Mouse (Mus musculus): Measurements from ENCODE around the gene Gabbr2. TPM values are rescaled to one million over a fixed set of nuclear protein-coding genes. Genes with fewer than 3 reads are reported as not detected.

The Gabbr2 gene
- polyA plus RNA-seq, 1 experiment from 2014 or later = 0.11 TPM

DNA sequence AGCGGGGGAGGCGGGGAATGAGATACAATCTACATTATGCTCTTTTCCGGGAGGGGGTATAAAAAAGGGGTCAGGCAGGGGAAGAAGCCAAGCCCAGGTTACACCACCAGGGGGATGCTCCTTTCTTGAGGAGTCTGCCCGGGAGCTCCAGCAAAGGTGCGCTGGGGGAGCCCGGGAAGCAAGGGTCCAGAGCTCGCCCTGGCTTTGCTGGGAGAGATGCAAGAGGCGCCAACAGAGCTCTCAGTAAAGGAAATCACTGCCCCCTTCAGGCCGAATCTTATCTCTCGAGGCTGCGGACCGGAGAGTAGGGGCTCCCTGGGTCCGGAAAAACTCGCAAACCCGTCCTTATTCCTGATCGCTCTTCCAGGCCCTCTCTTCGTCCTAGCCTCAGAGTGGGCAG is 1.8 kb downstream of the Gabbr2 start:
- Histone ChIP-seq H3K36me3 (ENCODE audit: insufficient read depth, low read length) (no peaks in the 10 kb centered on the region), H3K9ac (replicated peaks; ENCODE audit: low read length) (no peak overlapping the region), H3K4me2 (replicated peaks; ENCODE audit: low read depth, low read length) (no peak overlapping the region), H3K4me1 (ENCODE audit: insufficient read depth, low read length) (peaks cover 16% of the 10 kb centered on the region), H3K27ac (ENCODE audit: low read length) (no peak overlapping the region), H3K4me3 (ENCODE audit: low read length) (no peak overlapping the region; the same call in 1 of the 2 replicates), H3K27me3 (ENCODE audit: insufficient read depth, low read length) (peaks cover 68% of the 10 kb centered on the region), H3K9me3 (ENCODE audit: low read length) (no peaks in the 10 kb centered on the region)
- WGBS = 3% methylated on average over 17 of the region's 17 CpGs
- ATAC-seq (ENCODE audit: low FRiP score, low TSS enrichment) = peak; percentile 43; the same call in 1 of the 2 replicates

DNA sequence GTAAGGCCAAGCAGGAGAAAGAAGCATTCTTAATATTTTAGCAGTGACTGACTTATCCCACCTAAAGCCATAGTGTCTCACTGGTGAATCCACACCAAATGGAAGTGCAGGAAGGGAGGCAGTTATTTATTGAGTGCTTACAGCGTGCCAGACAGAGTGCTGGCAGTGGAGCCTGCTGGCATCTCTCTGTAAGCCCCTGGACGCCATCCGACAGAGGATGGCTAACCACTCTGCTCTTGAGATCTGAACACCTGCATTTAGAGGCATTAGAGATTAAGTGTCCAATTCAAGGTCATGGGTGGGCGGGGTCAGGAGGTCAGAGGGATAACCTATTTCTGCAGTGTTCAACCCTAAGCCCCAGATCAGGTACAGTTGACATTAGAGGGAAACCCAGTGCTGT is 2.8 kb downstream of the Gabbr2 start:
- H3K27ac ChIP-seq (ENCODE audit: low read length) = no peak overlapping the region
- H3K4me1 ChIP-seq (ENCODE audit: insufficient read depth, low read length) = peaks cover 16% of the 10 kb centered on the region
- no peaks in the 10 kb centered on the region for H3K9me3 ChIP-seq (ENCODE audit: low read length)
- 66% methylated on average over 4 of the region's 4 CpGs for WGBS
- H3K4me3 ChIP-seq (ENCODE audit: low read length) = no peak overlapping the region
- H3K9ac ChIP-seq (replicated peaks; ENCODE audit: low read length) = no peak overlapping the region
- no peaks in the 10 kb centered on the region for H3K36me3 ChIP-seq (ENCODE audit: insufficient read depth, low read length)
- no peak for ATAC-seq (ENCODE audit: low FRiP score, low TSS enrichment)
- H3K27me3 ChIP-seq (ENCODE audit: insufficient read depth, low read length) = peaks cover 61% of the 10 kb centered on the region
- H3K4me2 ChIP-seq (replicated peaks; ENCODE audit: low read depth, low read length) = no peak overlapping the region

DNA sequence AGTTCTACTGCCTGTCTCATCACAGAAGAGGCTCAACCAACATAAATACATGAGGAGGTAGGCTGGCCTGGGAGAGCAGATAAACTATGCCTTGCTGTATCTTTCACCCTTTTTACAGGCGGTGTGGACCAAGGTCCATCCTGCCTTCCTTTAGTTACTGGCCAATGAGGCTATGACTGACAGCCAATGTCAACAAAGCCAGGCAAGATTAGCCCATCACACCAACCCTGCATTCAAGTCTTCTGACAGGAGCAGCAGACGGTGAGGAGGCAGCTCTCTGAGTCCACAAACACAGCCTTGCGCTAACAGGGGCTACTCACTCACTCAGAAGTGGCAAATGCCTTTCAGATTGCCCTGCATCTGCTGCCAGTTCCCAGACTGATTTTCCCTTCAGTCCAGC is 3.4 kb downstream of the Gabbr2 start:
- Histone ChIP-seq H3K9me3 (ENCODE audit: low read length) (no peaks in the 10 kb centered on the region), H3K4me2 (replicated peaks; ENCODE audit: low read depth, low read length) (no peak overlapping the region), H3K27me3 (ENCODE audit: insufficient read depth, low read length) (peaks cover 55% of the 10 kb centered on the region), H3K27ac (ENCODE audit: low read length) (no peak overlapping the region), H3K9ac (replicated peaks; ENCODE audit: low read length) (no peak overlapping the region), H3K4me3 (ENCODE audit: low read length) (no peak overlapping the region), H3K36me3 (ENCODE audit: insufficient read depth, low read length) (no peaks in the 10 kb centered on the region), H3K4me1 (ENCODE audit: insufficient read depth, low read length) (peaks cover 16% of the 10 kb centered on the region)
- no peak for ATAC-seq (ENCODE audit: low FRiP score, low TSS enrichment)
- WGBS = 45% methylated on average over 3 of the region's 3 CpGs

DNA sequence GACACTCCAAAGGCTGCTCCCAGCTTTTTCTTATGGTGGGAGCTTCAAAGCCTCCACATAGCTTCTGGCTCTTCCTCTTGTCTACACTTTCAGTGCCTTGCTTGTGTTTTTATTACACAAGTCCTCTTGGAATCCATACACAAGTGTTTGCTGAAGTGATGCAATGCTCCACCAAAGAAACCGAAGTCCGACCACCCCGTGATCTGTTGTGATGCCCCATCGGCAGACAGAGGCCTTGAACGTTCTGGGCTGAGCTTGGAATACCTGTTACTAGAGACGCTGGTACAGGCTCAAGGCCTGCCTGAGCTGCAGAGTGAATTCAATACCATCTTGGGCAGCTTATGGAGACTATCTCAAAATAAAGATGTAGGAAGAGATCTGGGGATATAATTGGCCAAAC is 3.9 kb downstream of the Gabbr2 start:
- H3K9me3 ChIP-seq (ENCODE audit: low read length) = no peaks in the 10 kb centered on the region
- no peak for ATAC-seq (ENCODE audit: low FRiP score, low TSS enrichment)
- no peak overlapping the region for H3K9ac ChIP-seq (replicated peaks; ENCODE audit: low read length)
- H3K4me3 ChIP-seq (ENCODE audit: low read length) = no peak overlapping the region
- no peaks in the 10 kb centered on the region for H3K36me3 ChIP-seq (ENCODE audit: insufficient read depth, low read length)
- no peak overlapping the region for H3K4me2 ChIP-seq (replicated peaks; ENCODE audit: low read depth, low read length)
- peaks cover 16% of the 10 kb centered on the region for H3K4me1 ChIP-seq (ENCODE audit: insufficient read depth, low read length)
- WGBS = 88% methylated on average over 6 of the region's 6 CpGs
- H3K27ac ChIP-seq (ENCODE audit: low read length) = no peak overlapping the region
- H3K27me3 ChIP-seq (ENCODE audit: insufficient read depth, low read length) = peaks cover 52% of the 10 kb centered on the region

DNA sequence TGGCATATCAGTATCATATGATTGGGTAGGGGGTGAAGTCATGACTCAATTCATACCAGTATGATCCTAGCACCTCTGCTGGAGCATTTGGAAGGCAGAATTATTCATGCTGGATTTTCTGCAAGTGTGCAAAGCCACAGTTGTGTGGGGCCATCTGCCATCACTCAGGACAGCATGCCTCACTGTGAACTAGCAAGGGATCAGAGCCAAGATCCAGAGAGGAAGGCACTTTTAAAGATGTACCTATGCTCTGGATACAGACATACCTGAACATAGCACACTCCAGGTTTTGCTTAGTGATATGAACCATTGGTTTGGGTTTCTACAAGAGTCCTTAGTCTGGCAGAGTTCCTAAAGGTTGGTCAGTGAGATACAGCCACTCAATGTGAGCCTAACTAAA is 5.6 kb downstream of the Gabbr2 start:
- ATAC-seq (ENCODE audit: low FRiP score, low TSS enrichment) = no peak
- H3K4me1 ChIP-seq (ENCODE audit: insufficient read depth, low read length) = peaks cover 6% of the 10 kb centered on the region; the same call in 1 of the 2 replicates
- H3K4me2 ChIP-seq (replicated peaks; ENCODE audit: low read depth, low read length) = no peak overlapping the region
- H3K9me3 ChIP-seq (ENCODE audit: low read length) = no peaks in the 10 kb centered on the region
- no peak overlapping the region for H3K4me3 ChIP-seq (ENCODE audit: low read length)
- H3K36me3 ChIP-seq (ENCODE audit: insufficient read depth, low read length) = no peaks in the 10 kb centered on the region
- H3K27ac ChIP-seq (ENCODE audit: low read length) = no peak overlapping the region
- H3K9ac ChIP-seq (replicated peaks; ENCODE audit: low read length) = no peak overlapping the region
- peaks cover 35% of the 10 kb centered on the region for H3K27me3 ChIP-seq (ENCODE audit: insufficient read depth, low read length)

DNA sequence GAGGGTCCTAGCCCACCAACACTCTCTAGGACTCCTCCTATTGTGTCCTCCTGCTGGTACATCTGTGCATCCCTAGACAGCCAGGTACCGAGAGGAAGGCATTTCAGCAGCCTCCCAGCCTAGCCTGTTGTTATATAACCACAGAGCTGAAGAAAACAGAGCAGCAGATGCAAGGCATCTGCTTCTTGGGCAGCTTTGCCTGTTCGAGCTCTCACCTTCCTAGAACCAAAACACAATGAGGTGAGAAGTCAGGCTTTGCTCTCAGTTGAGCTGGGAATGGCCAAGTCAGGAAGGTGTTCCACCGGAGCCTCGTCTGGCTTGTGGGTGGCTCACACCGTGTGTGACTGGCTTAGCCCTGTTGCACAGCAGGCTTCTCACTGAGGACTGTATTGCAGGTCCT is 8.8 kb downstream of the Gabbr2 start:
- H3K9me3 ChIP-seq (ENCODE audit: low read length) = no peaks in the 10 kb centered on the region
- no peak overlapping the region for H3K9ac ChIP-seq (replicated peaks; ENCODE audit: low read length)
- 72% methylated on average over 5 of the region's 5 CpGs for WGBS
- no peak overlapping the region for H3K4me2 ChIP-seq (replicated peaks; ENCODE audit: low read depth, low read length)
- no peaks in the 10 kb centered on the region for H3K4me1 ChIP-seq (ENCODE audit: insufficient read depth, low read length)
- no peak overlapping the region for H3K27ac ChIP-seq (ENCODE audit: low read length)
- H3K4me3 ChIP-seq (ENCODE audit: low read length) = no peak overlapping the region
- H3K27me3 ChIP-seq (ENCODE audit: insufficient read depth, low read length) = peaks cover 3% of the 10 kb centered on the region; the same call in 1 of the 2 replicates
- no peak for ATAC-seq (ENCODE audit: low FRiP score, low TSS enrichment)
- H3K36me3 ChIP-seq (ENCODE audit: insufficient read depth, low read length) = no peaks in the 10 kb centered on the region

DNA sequence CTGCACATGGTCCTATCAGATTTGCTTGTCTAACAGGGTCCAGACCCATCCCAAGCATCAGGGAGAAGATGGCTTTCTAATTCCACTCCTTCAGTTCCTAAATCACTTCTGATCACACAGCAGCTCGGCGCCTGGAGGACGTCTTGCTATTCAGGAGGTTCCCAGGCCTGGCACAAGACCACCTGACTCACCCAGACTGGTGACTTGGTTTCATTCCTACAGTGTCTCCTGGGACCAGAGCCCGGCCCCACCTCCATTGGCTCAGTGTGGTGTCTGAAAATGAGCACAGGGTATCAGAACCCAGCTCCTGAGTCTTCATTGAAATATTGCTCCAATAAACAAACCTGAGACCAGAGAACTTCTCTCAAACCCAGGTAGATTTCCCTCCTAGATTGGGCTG is 9.6 kb downstream of the Gabbr2 start:
- H3K4me2 ChIP-seq (replicated peaks; ENCODE audit: low read depth, low read length) = no peak overlapping the region
- H3K36me3 ChIP-seq (ENCODE audit: insufficient read depth, low read length) = no peaks in the 10 kb centered on the region
- H3K9me3 ChIP-seq (ENCODE audit: low read length) = no peaks in the 10 kb centered on the region
- H3K9ac ChIP-seq (replicated peaks; ENCODE audit: low read length) = no peak overlapping the region
- H3K27ac ChIP-seq (ENCODE audit: low read length) = no peak overlapping the region
- H3K4me1 ChIP-seq (ENCODE audit: insufficient read depth, low read length) = no peaks in the 10 kb centered on the region
- no peaks in the 10 kb centered on the region for H3K27me3 ChIP-seq (ENCODE audit: insufficient read depth, low read length)
- no peak for ATAC-seq (ENCODE audit: low FRiP score, low TSS enrichment)
- WGBS = 83% methylated on average over 4 of the region's 4 CpGs
- no peak overlapping the region for H3K4me3 ChIP-seq (ENCODE audit: low read length)

DNA sequence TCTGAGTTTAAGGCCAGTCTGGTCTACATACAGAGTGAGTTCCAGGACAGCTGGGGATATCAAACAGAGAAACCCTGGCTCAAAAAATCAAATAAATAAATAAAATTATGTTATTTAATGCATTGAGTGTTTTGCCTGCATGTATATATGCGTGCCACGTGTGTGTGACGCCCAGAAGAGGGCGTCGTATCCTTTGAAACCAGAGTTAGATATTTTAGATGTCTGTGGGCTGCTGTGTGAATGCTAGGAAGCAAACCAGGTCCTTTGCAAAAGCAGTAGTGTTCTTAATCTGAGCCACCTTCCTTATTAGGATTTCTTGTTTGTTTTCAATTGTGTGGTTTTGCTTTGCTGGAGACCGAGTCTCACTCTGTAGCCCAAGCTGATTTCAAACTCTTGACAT is 13.3 kb downstream of the Gabbr2 start:
- Histone ChIP-seq H3K9ac (replicated peaks; ENCODE audit: low read length) (no peak overlapping the region), H3K4me1 (ENCODE audit: insufficient read depth, low read length) (no peaks in the 10 kb centered on the region), H3K36me3 (ENCODE audit: insufficient read depth, low read length) (no peaks in the 10 kb centered on the region), H3K27ac (ENCODE audit: low read length) (no peak overlapping the region), H3K4me2 (replicated peaks; ENCODE audit: low read depth, low read length) (no peak overlapping the region), H3K4me3 (ENCODE audit: low read length) (no peak overlapping the region), H3K27me3 (ENCODE audit: insufficient read depth, low read length) (no peaks in the 10 kb centered on the region), H3K9me3 (ENCODE audit: low read length) (no peaks in the 10 kb centered on the region)
- ATAC-seq (ENCODE audit: low FRiP score, low TSS enrichment) = no peak
- 88% methylated on average over 6 of the region's 6 CpGs for WGBS

DNA sequence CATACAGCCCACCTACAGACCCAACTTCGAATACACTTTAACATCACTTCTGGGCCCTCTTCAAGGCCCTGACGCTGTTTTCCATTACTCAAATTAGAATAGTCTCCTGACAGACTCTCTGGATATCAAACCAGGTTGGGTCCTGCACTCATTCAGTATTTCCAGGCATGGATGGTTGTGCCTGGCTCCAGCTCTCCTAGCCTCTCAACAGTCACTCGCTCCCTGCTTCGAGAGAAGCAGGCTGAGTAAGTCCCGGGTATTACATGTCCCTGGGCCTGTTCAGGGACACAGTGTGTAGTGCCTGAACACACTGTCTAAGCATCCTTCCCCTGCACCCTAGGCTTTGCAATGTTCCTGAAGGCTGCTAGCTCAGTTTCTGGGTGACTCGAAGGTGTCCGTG is 14.5 kb downstream of the Gabbr2 start:
- no peak overlapping the region for H3K27ac ChIP-seq (ENCODE audit: low read length)
- no peaks in the 10 kb centered on the region for H3K4me1 ChIP-seq (ENCODE audit: insufficient read depth, low read length)
- no peak overlapping the region for H3K4me3 ChIP-seq (ENCODE audit: low read length)
- WGBS = 90% methylated on average over 7 of the region's 7 CpGs
- H3K4me2 ChIP-seq (replicated peaks; ENCODE audit: low read depth, low read length) = no peak overlapping the region
- no peaks in the 10 kb centered on the region for H3K9me3 ChIP-seq (ENCODE audit: low read length)
- H3K9ac ChIP-seq (replicated peaks; ENCODE audit: low read length) = no peak overlapping the region
- no peaks in the 10 kb centered on the region for H3K27me3 ChIP-seq (ENCODE audit: insufficient read depth, low read length)
- ATAC-seq (ENCODE audit: low FRiP score, low TSS enrichment) = no peak
- H3K36me3 ChIP-seq (ENCODE audit: insufficient read depth, low read length) = no peaks in the 10 kb centered on the region

DNA sequence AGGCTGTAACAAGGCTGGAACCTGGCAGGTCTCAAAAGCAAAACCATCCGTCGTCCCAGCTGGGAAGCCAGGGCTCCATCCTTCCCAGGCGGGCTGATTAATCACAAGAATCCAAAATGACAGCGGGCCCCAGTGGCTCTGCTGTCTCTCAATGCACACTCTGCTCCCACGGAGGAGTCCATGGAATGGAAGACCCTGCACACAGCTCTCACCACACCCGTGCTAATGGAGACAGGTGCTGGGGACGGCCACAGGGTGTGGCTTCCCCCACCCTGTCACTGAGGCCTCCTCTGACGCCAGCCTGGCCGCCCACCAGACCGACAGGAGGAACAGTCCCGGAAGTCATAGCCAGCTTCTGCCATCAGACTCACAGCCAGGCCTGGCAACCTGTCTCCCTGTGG is 15.0 kb downstream of the Gabbr2 start:
- no peak overlapping the region for H3K27ac ChIP-seq (ENCODE audit: low read length)
- no peak overlapping the region for H3K4me3 ChIP-seq (ENCODE audit: low read length)
- H3K9me3 ChIP-seq (ENCODE audit: low read length) = no peaks in the 10 kb centered on the region
- no peaks in the 10 kb centered on the region for H3K36me3 ChIP-seq (ENCODE audit: insufficient read depth, low read length)
- no peaks in the 10 kb centered on the region for H3K4me1 ChIP-seq (ENCODE audit: insufficient read depth, low read length)
- H3K4me2 ChIP-seq (replicated peaks; ENCODE audit: low read depth, low read length) = no peak overlapping the region
- WGBS = 76% methylated on average over 11 of the region's 11 CpGs
- no peaks in the 10 kb centered on the region for H3K27me3 ChIP-seq (ENCODE audit: insufficient read depth, low read length)
- no peak overlapping the region for H3K9ac ChIP-seq (replicated peaks; ENCODE audit: low read length)
- ATAC-seq (ENCODE audit: low FRiP score, low TSS enrichment) = no peak

DNA sequence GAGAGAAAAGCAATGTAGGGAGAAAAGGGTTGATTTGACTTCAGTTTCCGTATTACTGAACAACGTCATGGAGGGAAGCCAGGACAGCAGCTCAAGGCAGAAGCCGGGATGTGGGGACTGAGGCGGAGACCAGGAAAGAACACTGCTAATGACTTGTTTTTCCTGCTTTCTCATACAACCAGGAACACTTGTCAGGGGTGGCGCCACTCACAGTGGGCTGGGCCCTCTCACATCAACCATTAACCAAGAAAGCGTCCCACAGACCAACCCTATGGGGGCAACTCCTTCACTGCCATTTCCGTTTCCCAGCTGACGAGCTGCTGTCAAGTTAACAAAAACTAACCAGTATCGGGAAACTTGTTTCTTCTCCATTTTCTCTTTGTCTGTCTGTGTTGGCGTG is 18.4 kb downstream of the Gabbr2 start:
- WGBS = 68% methylated on average over 10 of the region's 10 CpGs
- Histone ChIP-seq H3K9ac (replicated peaks; ENCODE audit: low read length) (no peak overlapping the region), H3K9me3 (ENCODE audit: low read length) (no peaks in the 10 kb centered on the region), H3K4me3 (ENCODE audit: low read length) (no peak overlapping the region), H3K4me1 (ENCODE audit: insufficient read depth, low read length) (no peaks in the 10 kb centered on the region), H3K4me2 (replicated peaks; ENCODE audit: low read depth, low read length) (no peak overlapping the region), H3K36me3 (ENCODE audit: insufficient read depth, low read length) (no peaks in the 10 kb centered on the region), H3K27me3 (ENCODE audit: insufficient read depth, low read length) (no peaks in the 10 kb centered on the region), H3K27ac (ENCODE audit: low read length) (no peak overlapping the region)
- ATAC-seq (ENCODE audit: low FRiP score, low TSS enrichment) = no peak
